Mouse (Mus musculus) embryonic facial prominence, embryonic 13.5 days (tissue): ENCODE measurements around the gene Rps15. TPM values are rescaled to one million over a fixed set of nuclear protein-coding genes. Genes with fewer than 3 reads are reported as not detected.

Source experiments
- ATAC-seq: fragments of 200-750 bp; cut with Nextera tagmentation; 2 replicates; pipeline ENCODE4 v1.8.0; 2017; ENCODE audit warnings: low read depth; ENCODE audit not compliant: insufficient number of reproducible peaks, insufficient read depth, low FRiP score, low TSS enrichment
- H3K27ac ChIP-seq: fragments of 300-500 bp; sonication (generic); 2 replicates; pipeline ENCODE4 v1.5.1; 2015; ENCODE audit warnings: moderate library complexity, mild to moderate bottlenecking, inconsistent platforms
- H3K27me3 ChIP-seq: fragments of 300-500 bp; sonication (generic); 2 replicates; pipeline ENCODE4 v1.6.1; 2015; ENCODE audit warnings: mild to moderate bottlenecking, inconsistent platforms
- H3K36me3 ChIP-seq: fragments of 300-500 bp; sonication (generic); 2 replicates; pipeline ENCODE4 v1.6.1; 2015; ENCODE audit warnings: mild to moderate bottlenecking, inconsistent platforms
- H3K4me1 ChIP-seq: fragments of 300-500 bp; sonication (generic); 2 replicates; pipeline ENCODE4 v1.6.1; 2015; ENCODE audit warnings: inconsistent platforms
- H3K4me2 ChIP-seq: fragments of 300-500 bp; sonication (generic); 2 replicates; pipeline ENCODE4 v1.6.1; 2015; ENCODE audit warnings: moderate library complexity, mild to moderate bottlenecking, inconsistent platforms
- H3K4me3 ChIP-seq: fragments of 300-500 bp; sonication (generic); 2 replicates; pipeline ENCODE4 v1.5.1; 2015; ENCODE audit warnings: mild to moderate bottlenecking, inconsistent platforms
- H3K9ac ChIP-seq: fragments of 300-500 bp; sonication (generic); 2 replicates; pipeline ENCODE4 v1.6.1; 2015; ENCODE audit warnings: mild to moderate bottlenecking, inconsistent platforms
- H3K9me3 ChIP-seq: fragments of 300-500 bp; sonication (generic); 2 replicates; pipeline ENCODE4 v1.6.1; 2016; ENCODE audit warnings: inconsistent platforms
- WGBS: fragments of 180-500 bp; shearing (Covaris S2); methylation state at CpG from one replicate; pipeline ENCODE4 v1.1.7; 2015; ENCODE audit warnings: mixed read lengths; 5-methylcytosine and 5-hydroxymethylcytosine counted together
- polyA plus RNA-seq: library from polyadenylated mRNA; unstranded; fragments of >200 nt; fragmentation: Nextera tagmentation; extraction: Ambion mirVana; gene quantifications from 2 replicates; pipeline ENCODE4 v1.2.1, GENCODE M21; 2015

Rps15 gene
- polyA plus RNA-seq, 1 experiment from 2014 or later, result 1,047 TPM

GRCm38 (mm10) chr10:80295618-80296425 is 3.6 kb downstream of the Rps15 start, which contains the start of gene Apc2:
Gene Apc2, plus strand, starts transcription at chr10:80295977.
- WGBS, result 1% methylated on average over 26 of the region's 26 CpGs

GRCm38 (mm10) chr10:80296824-80297223 is 4.6 kb downstream of the Rps15 start:
- ATAC-seq, result no peak
- Histone ChIP-seq H3K9me3 (no peaks in the 10 kb centered on the region), H3K4me3 (peak overlapping the region; percentile 46; the same call in 1 of the 2 replicates), H3K4me2 (peak overlapping the region; percentile 79), H3K36me3 (peaks cover 19% of the 10 kb centered on the region), H3K27ac (no peak overlapping the region), H3K9ac (peak overlapping the region; percentile 76), H3K27me3 (peaks cover 52% of the 10 kb centered on the region), H3K4me1 (peaks cover 45% of the 10 kb centered on the region)
- WGBS, result 75% methylated on average over 5 of the region's 5 CpGs

More at GRCm38 (mm10) chr10:80295618-80296425, 3.6 kb downstream of the Rps15 start, which contains the start of gene Apc2:
- H3K27ac ChIP-seq, result peak within 1 kb of the TSS; percentile 77
- H3K27me3 ChIP-seq, result peaks cover 42% of the 10 kb centered on the region
- no peak for ATAC-seq
- H3K36me3 ChIP-seq, result peaks cover 19% of the 10 kb centered on the region
- H3K4me2 ChIP-seq, result peak within 1 kb of the TSS; percentile 79
- peaks cover 47% of the 10 kb centered on the region for H3K4me1 ChIP-seq
- H3K9ac ChIP-seq, result peak within 1 kb of the TSS; percentile 99
- no peaks in the 10 kb centered on the region for H3K9me3 ChIP-seq
- peak within 1 kb of the TSS; percentile 46 for H3K4me3 ChIP-seq

GRCm38 (mm10) chr10:80297526-80298133 is 5.4 kb downstream of the Rps15 start:
- Histone ChIP-seq H3K9me3 (no peaks in the 10 kb centered on the region), H3K4me2 (no peak overlapping the region), H3K4me1 (peaks cover 49% of the 10 kb centered on the region), H3K9ac (0 out of 2 replicates have a peak overlapping the region, but pooled peaks have one; percentile 2), H3K36me3 (peaks cover 19% of the 10 kb centered on the region), H3K27me3 (peaks cover 60% of the 10 kb centered on the region), H3K27ac (no peak overlapping the region), H3K4me3 (no peak overlapping the region)
- 67% methylated on average over 8 of the region's 8 CpGs for WGBS
- ATAC-seq, result no peak

- ATAC-seq, result peak; percentile 49; the same call in 1 of the 2 replicates
Measured at GRCm38 (mm10) chr10:80298571-80299281, 6.5 kb downstream of the Rps15 start.

GRCm38 (mm10) chr10:80299301-80299700 is 7.0 kb downstream of the Rps15 start:
- H3K27ac ChIP-seq, result no peak overlapping the region
- H3K4me1 ChIP-seq, result peaks cover 37% of the 10 kb centered on the region
- peaks cover 72% of the 10 kb centered on the region for H3K27me3 ChIP-seq
- WGBS, result 5% methylated on average over 15 of the region's 15 CpGs
- peak overlapping the region; percentile 36 for H3K4me3 ChIP-seq
- peaks cover 8% of the 10 kb centered on the region for H3K36me3 ChIP-seq
- peak overlapping the region; percentile 66 for H3K9ac ChIP-seq
- ATAC-seq, result no peak
- peak overlapping the region; percentile 55 for H3K4me2 ChIP-seq
- H3K9me3 ChIP-seq, result no peaks in the 10 kb centered on the region

More at GRCm38 (mm10) chr10:80298571-80299281, 6.5 kb downstream of the Rps15 start:
- no peaks in the 10 kb centered on the region for H3K9me3 ChIP-seq
- H3K36me3 ChIP-seq, result peaks cover 14% of the 10 kb centered on the region
- 3% methylated on average over 26 of the region's 26 CpGs for WGBS
- peaks cover 66% of the 10 kb centered on the region for H3K27me3 ChIP-seq
- H3K27ac ChIP-seq, result no peak overlapping the region
- H3K4me1 ChIP-seq, result peaks cover 43% of the 10 kb centered on the region
- peak overlapping the region; percentile 36 for H3K4me3 ChIP-seq
- peak overlapping the region; percentile 55 for H3K4me2 ChIP-seq
- H3K9ac ChIP-seq, result peak overlapping the region; percentile 66

GRCm38 (mm10) chr10:80299824-80300223 is 7.6 kb downstream of the Rps15 start:
- no peak for ATAC-seq
- Histone ChIP-seq H3K4me2 (peak overlapping the region; percentile 55), H3K27ac (no peak overlapping the region), H3K9me3 (no peaks in the 10 kb centered on the region), H3K36me3 (peaks cover 3% of the 10 kb centered on the region), H3K4me3 (peak overlapping the region; percentile 7; the same call in 1 of the 2 replicates), H3K9ac (0 out of 2 replicates have a peak overlapping the region, but pooled peaks have one; percentile 66), H3K27me3 (peaks cover 77% of the 10 kb centered on the region), H3K4me1 (peaks cover 36% of the 10 kb centered on the region)
- 44% methylated on average over 10 of the region's 10 CpGs for WGBS

GRCm38 (mm10) chr10:80300672-80301181 is 8.5 kb downstream of the Rps15 start:
- Histone ChIP-seq H3K9me3 (no peaks in the 10 kb centered on the region), H3K4me2 (peak overlapping the region; percentile 43), H3K27ac (no peak overlapping the region), H3K36me3 (peaks cover 4% of the 10 kb centered on the region; the same call in 1 of the 2 replicates), H3K9ac (peak overlapping the region; percentile 61), H3K4me3 (peak overlapping the region; percentile 23), H3K4me1 (peaks cover 33% of the 10 kb centered on the region), H3K27me3 (peaks cover 86% of the 10 kb centered on the region)
- WGBS, result 19% methylated on average over 11 of the region's 11 CpGs
- ATAC-seq, result no peak

GRCm38 (mm10) chr10:80301256-80302081 is 9.2 kb downstream of the Rps15 start:
- H3K27ac ChIP-seq, result no peak overlapping the region
- peaks cover 92% of the 10 kb centered on the region for H3K27me3 ChIP-seq
- H3K4me2 ChIP-seq, result peak overlapping the region; percentile 43
- H3K4me3 ChIP-seq, result peak overlapping the region; percentile 23
- peaks cover 26% of the 10 kb centered on the region for H3K4me1 ChIP-seq
- peak overlapping the region; percentile 61 for H3K9ac ChIP-seq
- 71% methylated on average over 10 of the region's 10 CpGs for WGBS
- H3K9me3 ChIP-seq, result no peaks in the 10 kb centered on the region
- ATAC-seq, result no peak
- H3K36me3 ChIP-seq, result peaks cover 4% of the 10 kb centered on the region; the same call in 1 of the 2 replicates

- H3K27ac ChIP-seq, result no peak overlapping the region
- peak overlapping the region; percentile 61; the same call in 1 of the 2 replicates for H3K9ac ChIP-seq
- 47% methylated on average over 5 of the region's 5 CpGs for WGBS
- ATAC-seq, result no peak
- no peak overlapping the region for H3K4me3 ChIP-seq
- peaks cover 21% of the 10 kb centered on the region for H3K4me1 ChIP-seq
- peaks cover 89% of the 10 kb centered on the region for H3K27me3 ChIP-seq
- no peaks in the 10 kb centered on the region for H3K9me3 ChIP-seq
- H3K4me2 ChIP-seq, result peak overlapping the region; percentile 3; the same call in 1 of the 2 replicates
- peaks cover 9% of the 10 kb centered on the region for H3K36me3 ChIP-seq
Measured at GRCm38 (mm10) chr10:80302082-80302355, 9.8 kb downstream of the Rps15 start.

GRCm38 (mm10) chr10:80302471-80302881 is 10.2 kb downstream of the Rps15 start:
- H3K4me2 ChIP-seq, result peak overlapping the region; percentile 3; the same call in 1 of the 2 replicates
- H3K27ac ChIP-seq, result no peak overlapping the region
- H3K36me3 ChIP-seq, result peaks cover 14% of the 10 kb centered on the region
- no peak for ATAC-seq
- peaks cover 89% of the 10 kb centered on the region for H3K27me3 ChIP-seq
- WGBS, result 12% methylated on average over 9 of the region's 9 CpGs
- H3K4me1 ChIP-seq, result peaks cover 21% of the 10 kb centered on the region
- H3K4me3 ChIP-seq, result no peak overlapping the region
- H3K9ac ChIP-seq, result no peak overlapping the region
- H3K9me3 ChIP-seq, result no peaks in the 10 kb centered on the region
